Mouse (Mus musculus) forebrain, embryonic 11.5 days (tissue): Measurements from ENCODE around the gene Trh. TPM values are rescaled to one million over a fixed set of nuclear protein-coding genes. Genes with fewer than 3 reads are reported as not detected.

Experiments used
- ATAC-seq: fragments of 200-750 bp; cut with Nextera tagmentation; replicated peaks from 2 replicates; pipeline ENCODE4 v1.8.0; 2017; ENCODE audit warnings: moderate TSS enrichment; ENCODE audit not compliant: low FRiP score
- DNase-seq: peaks from one replicate; pipeline ENCODE4 v3.0.0-alpha.2; 2017; ENCODE audit warnings: low spot score
- H3K27ac ChIP-seq: fragments of 300-500 bp; sonication (generic); 2 replicates; pipeline ENCODE4 v1.5.1; 2014; ENCODE audit warnings: low read depth, low read length
- H3K27me3 ChIP-seq: fragments of 300-500 bp; sonication (generic); 2 replicates; pipeline ENCODE4 v1.6.1; 2014; ENCODE audit warnings: mild to moderate bottlenecking, low read length, mixed read lengths; ENCODE audit not compliant: control insufficient read depth, insufficient read depth
- H3K36me3 ChIP-seq: fragments of 300-500 bp; sonication (generic); 2 replicates; pipeline ENCODE4 v1.6.1; 2014; ENCODE audit warnings: mild to moderate bottlenecking, low read length, moderate library complexity, mixed read lengths; ENCODE audit not compliant: control insufficient read depth, insufficient read depth
- H3K4me1 ChIP-seq: fragments of 300-500 bp; sonication (generic); replicated peaks from 2 replicates; pipeline ENCODE4 v1.6.1; 2014; ENCODE audit warnings: low read length, mixed read lengths; ENCODE audit not compliant: control insufficient read depth, insufficient read depth
- H3K4me2 ChIP-seq: fragments of 300-500 bp; sonication (generic); 2 replicates; pipeline ENCODE4 v1.6.1; 2014; ENCODE audit warnings: low read depth, mild to moderate bottlenecking, low read length, moderate library complexity, mixed read lengths; ENCODE audit not compliant: severe bottlenecking
- H3K4me3 ChIP-seq: fragments of 300-500 bp; sonication (generic); 2 replicates; pipeline ENCODE4 v1.5.1; 2014; ENCODE audit warnings: low read depth, low read length
- H3K9ac ChIP-seq: fragments of 300-500 bp; sonication (generic); 2 replicates; pipeline ENCODE4 v1.6.1; 2014; ENCODE audit warnings: low read length
- H3K9me3 ChIP-seq: fragments of 300-500 bp; sonication (generic); 2 replicates; pipeline ENCODE4 v1.6.1; 2016; ENCODE audit warnings: low read length, mixed read lengths; ENCODE audit not compliant: control insufficient read depth
- whole genome bisulfite sequencing: fragments of 180-500 bp; shearing (Covaris S2); extraction: QIAGEN DNeasy Blood & Tissue Kit; methylation state at CpG from one replicate; pipeline ENCODE4 v1.1.7; 2014; 5-methylcytosine and 5-hydroxymethylcytosine counted together
- polyA plus RNA-seq: library from polyadenylated mRNA; unstranded; fragments of >200 nt; fragmentation: Nextera tagmentation; extraction: Ambion mirVana; gene quantifications from 2 replicates; pipeline ENCODE4 v1.2.1, GENCODE M21; 2014

Trh gene
- polyA plus RNA-seq, 1 experiment from 2014 or later = 1.0 TPM

GRCm38 (mm10) chr6:92269019-92269418 is 24.6 kb upstream of the Trh start:
- no peak for ATAC-seq
- Histone ChIP-seq H3K9ac (no peak overlapping the region), H3K4me3 (no peak overlapping the region), H3K36me3 (no peaks in the 10 kb centered on the region), H3K27ac (no peak overlapping the region), H3K9me3 (no peaks in the 10 kb centered on the region), H3K4me1 (no peaks in the 10 kb centered on the region; the same call in none of the 2 replicates), H3K27me3 (no peaks in the 10 kb centered on the region), H3K4me2 (no peak overlapping the region)
- DNase-seq = peak; percentile 87
- 8% methylated on average over 4 of the region's 4 CpGs for WGBS

GRCm38 (mm10) chr6:92268001-92268400 is 23.6 kb upstream of the Trh start:
- Histone ChIP-seq H3K27me3 (no peaks in the 10 kb centered on the region), H3K4me3 (no peak overlapping the region), H3K4me2 (no peak overlapping the region), H3K4me1 (no peaks in the 10 kb centered on the region; the same call in none of the 2 replicates), H3K9me3 (no peaks in the 10 kb centered on the region), H3K36me3 (no peaks in the 10 kb centered on the region), H3K27ac (no peak overlapping the region), H3K9ac (no peak overlapping the region)
- 74% methylated on average over 1 of the region's 1 CpGs for WGBS
- no peak for DNase-seq
- ATAC-seq = no peak

GRCm38 (mm10) chr6:92261162-92261843 is 16.9 kb upstream of the Trh start:
- ATAC-seq (no peak), DNase-seq (no peak)
- H3K27ac ChIP-seq = no peak overlapping the region
- no peaks in the 10 kb centered on the region for H3K36me3 ChIP-seq
- no peaks in the 10 kb centered on the region for H3K4me1 ChIP-seq
- H3K4me2 ChIP-seq = no peak overlapping the region
- 71% methylated on average over 4 of the region's 4 CpGs for WGBS
- H3K4me3 ChIP-seq = no peak overlapping the region
- no peak overlapping the region for H3K9ac ChIP-seq
- H3K27me3 ChIP-seq = no peaks in the 10 kb centered on the region
- no peaks in the 10 kb centered on the region for H3K9me3 ChIP-seq

GRCm38 (mm10) chr6:92255346-92255745 is 10.9 kb upstream of the Trh start:
- ATAC-seq (no peak), DNase-seq (no peak)
- Histone ChIP-seq H3K4me2 (no peak overlapping the region), H3K4me3 (no peak overlapping the region), H3K27ac (no peak overlapping the region), H3K9me3 (no peaks in the 10 kb centered on the region), H3K9ac (no peak overlapping the region), H3K36me3 (no peaks in the 10 kb centered on the region), H3K27me3 (no peaks in the 10 kb centered on the region), H3K4me1 (no peaks in the 10 kb centered on the region)

GRCm38 (mm10) chr6:92253253-92253870 is 8.9 kb upstream of the Trh start:
- Histone ChIP-seq H3K9me3 (no peaks in the 10 kb centered on the region), H3K4me2 (no peak overlapping the region), H3K36me3 (no peaks in the 10 kb centered on the region), H3K9ac (no peak overlapping the region), H3K4me1 (no peaks in the 10 kb centered on the region), H3K27ac (no peak overlapping the region), H3K27me3 (no peaks in the 10 kb centered on the region; the same call in 1 of the 2 replicates), H3K4me3 (no peak overlapping the region)
- DNase-seq (no peak), ATAC-seq (no peak)
- 72% methylated on average over 3 of the region's 3 CpGs for WGBS

GRCm38 (mm10) chr6:92247215-92247919 is 2.9 kb upstream of the Trh start:
- ATAC-seq (no peak), DNase-seq (no peak)
- H3K9me3 ChIP-seq = no peaks in the 10 kb centered on the region
- H3K27me3 ChIP-seq = peaks cover 26% of the 10 kb centered on the region
- no peak overlapping the region for H3K9ac ChIP-seq
- no peak overlapping the region for H3K27ac ChIP-seq
- H3K4me3 ChIP-seq = no peak overlapping the region
- H3K4me1 ChIP-seq = peaks cover 7% of the 10 kb centered on the region; the same call in 1 of the 2 replicates
- WGBS = 7% methylated on average over 7 of the region's 7 CpGs
- H3K36me3 ChIP-seq = no peaks in the 10 kb centered on the region
- no peak overlapping the region for H3K4me2 ChIP-seq

- no peak overlapping the region for H3K27ac ChIP-seq
- WGBS = 1% methylated on average over 3 of the region's 3 CpGs
- no peaks in the 10 kb centered on the region for H3K36me3 ChIP-seq
- H3K27me3 ChIP-seq = peaks cover 26% of the 10 kb centered on the region
- H3K9ac ChIP-seq = no peak overlapping the region
- H3K4me1 ChIP-seq = peaks cover 7% of the 10 kb centered on the region; the same call in 1 of the 2 replicates
- no peak overlapping the region for H3K4me2 ChIP-seq
- H3K4me3 ChIP-seq = no peak overlapping the region
- ATAC-seq (no peak), DNase-seq (no peak)
- H3K9me3 ChIP-seq = no peaks in the 10 kb centered on the region
Measured at GRCm38 (mm10) chr6:92246335-92246734, 1.9 kb upstream of the Trh start.

GRCm38 (mm10) chr6:92241178-92241906 is 3.1 kb downstream of the Trh start:
- Histone ChIP-seq H3K9me3 (no peaks in the 10 kb centered on the region), H3K4me1 (peaks cover 4% of the 10 kb centered on the region; the same call in 1 of the 2 replicates), H3K27me3 (peaks cover 24% of the 10 kb centered on the region), H3K4me2 (no peak overlapping the region), H3K27ac (no peak overlapping the region), H3K9ac (no peak overlapping the region), H3K4me3 (no peak overlapping the region), H3K36me3 (no peaks in the 10 kb centered on the region)
- peak; percentile 66 for ATAC-seq
- DNase-seq = no peak
- 69% methylated on average over 3 of the region's 3 CpGs for WGBS
